Mouse (Mus musculus): Measurements from ENCODE around the gene Adam33. TPM values are rescaled to one million over a fixed set of nuclear protein-coding genes. Genes with fewer than 3 reads are reported as not detected.
A peak's percentile ranks its signal among the peaks of the same experiment; 100 is the strongest.

Adam33 gene
- polyA plus RNA-seq, 1 experiment = 23.3 TPM

GRCm38 (mm10) chr2:131046025-131046424, 17.6 kb downstream of the Adam33 start:
- Histone ChIP-seq H3K4me3 (ENCODE audit: insufficient read depth, low read length) (no peak overlapping the region), H3K27ac (ENCODE audit: insufficient read depth, low read length) (no peak overlapping the region), H3K4me1 (ENCODE audit: control insufficient read depth, insufficient read depth, low read length) (peaks cover 3% of the 10 kb centered on the region; the same call in 1 of the 2 replicates)
- TF ChIP-seq POLR2A (IDR thresholded peaks at IDR 0.05; ENCODE audit: low read depth, low read length) (no peak), CTCF (IDR thresholded peaks at IDR 0.05; ENCODE audit: borderline replicate concordance, insufficient read depth, low read length) (no peak)

DNA sequence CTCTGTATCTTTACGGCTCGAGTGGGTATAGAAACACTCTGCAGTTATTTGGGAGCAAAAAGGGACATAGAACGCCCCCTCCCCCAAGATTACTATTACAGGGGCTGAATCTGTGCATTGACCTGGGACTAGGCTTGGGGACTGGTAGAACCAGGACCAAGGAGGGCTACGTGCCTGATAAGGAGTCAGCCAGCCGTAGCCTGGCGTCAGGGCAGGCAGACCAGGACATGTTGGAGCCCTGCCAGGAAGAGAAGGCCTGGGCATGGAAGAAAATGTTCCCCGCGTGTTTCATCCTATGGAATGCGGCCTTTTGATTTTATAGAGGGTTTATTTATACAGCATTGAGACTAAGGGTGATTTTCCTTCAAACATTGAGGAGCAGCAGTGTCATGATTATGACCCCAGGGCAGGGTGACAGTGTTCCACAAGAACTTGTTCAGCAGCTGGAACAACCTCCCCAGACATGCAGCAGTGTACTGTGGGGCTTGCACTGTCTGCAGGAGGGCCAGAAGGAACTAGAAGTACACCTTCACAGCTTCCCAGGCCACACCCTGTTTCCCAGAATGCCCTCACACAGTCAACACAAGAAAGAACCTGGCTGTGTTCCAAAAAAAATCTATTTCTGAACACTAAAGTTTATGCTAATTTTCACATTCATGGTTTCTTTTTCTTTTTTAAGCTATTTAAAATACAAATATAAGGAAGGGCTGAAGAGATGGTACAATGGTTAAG, 18.5 kb downstream of the Adam33 start:
- TF ChIP-seq CTCF (IDR thresholded peaks at IDR 0.05; ENCODE audit: borderline replicate concordance, insufficient read depth, low read length) (no peak), POLR2A (IDR thresholded peaks at IDR 0.05; ENCODE audit: low read depth, low read length) (no peak)
- Histone ChIP-seq H3K4me3 (ENCODE audit: insufficient read depth, low read length) (no peak overlapping the region), H3K27ac (ENCODE audit: insufficient read depth, low read length) (no peak overlapping the region), H3K4me1 (ENCODE audit: control insufficient read depth, insufficient read depth, low read length) (peaks cover 3% of the 10 kb centered on the region; the same call in 1 of the 2 replicates)

DNA sequence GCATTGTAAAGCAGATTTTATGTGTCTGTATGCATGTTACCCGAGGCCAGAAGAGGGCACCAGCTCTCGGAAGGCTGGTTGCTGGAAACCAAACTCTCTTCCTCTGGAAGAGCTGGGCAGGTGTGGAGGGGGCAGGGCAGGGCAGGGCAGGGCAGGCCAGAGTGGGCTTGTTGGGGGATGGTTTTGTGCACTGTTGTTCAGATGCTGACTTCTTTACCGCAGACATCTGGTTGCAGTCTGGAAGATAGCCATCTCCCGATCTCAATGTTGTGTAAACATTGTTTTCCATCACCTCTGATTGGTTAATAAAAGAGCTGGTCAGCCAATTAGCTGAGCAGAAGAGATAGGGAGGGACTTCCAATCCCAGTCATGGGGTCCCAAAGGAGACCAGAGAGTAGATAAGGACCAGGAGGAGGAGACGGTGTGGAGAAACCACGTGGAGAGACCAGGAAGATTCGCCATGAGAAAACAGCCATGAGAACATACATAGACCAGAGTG, 19.2 kb downstream of the Adam33 start:
- no peak for TF ChIP-seq POLR2A (IDR thresholded peaks at IDR 0.05; ENCODE audit: low read depth, low read length)
- TF ChIP-seq CTCF (IDR thresholded peaks at IDR 0.05; ENCODE audit: borderline replicate concordance, insufficient read depth, low read length) = peak; percentile 33; the same call in 1 of the 2 replicates
- Histone ChIP-seq H3K4me3 (ENCODE audit: insufficient read depth, low read length) (no peak overlapping the region), H3K27ac (ENCODE audit: insufficient read depth, low read length) (no peak overlapping the region), H3K4me1 (ENCODE audit: control insufficient read depth, insufficient read depth, low read length) (peaks cover 3% of the 10 kb centered on the region; the same call in 1 of the 2 replicates)

DNA sequence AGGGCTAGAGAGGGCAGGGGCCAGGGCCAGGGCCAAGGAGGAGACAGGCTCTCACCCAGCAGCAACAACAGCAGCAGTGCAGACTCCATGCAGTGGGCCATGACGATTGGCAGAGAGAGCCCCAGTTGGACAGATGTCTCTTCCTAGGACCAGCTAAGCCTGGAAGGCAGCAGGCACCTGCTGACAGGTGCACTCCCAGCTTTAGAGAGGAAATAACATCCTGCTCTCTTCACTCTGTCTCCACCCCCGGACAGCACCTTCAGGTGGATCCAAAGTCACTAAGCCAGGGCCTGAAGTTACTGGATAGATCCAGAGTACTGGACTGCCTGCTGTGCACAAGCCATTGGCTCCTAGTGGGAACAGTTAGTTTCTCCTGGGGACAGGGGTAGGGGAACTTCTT, 20.6 kb downstream of the Adam33 start, which contains the start of gene Gfra4:
Gene Gfra4 (minus strand): TSS at position 101 of the 400 bp plus-strand sequence.
- Histone ChIP-seq H3K4me3 (ENCODE audit: insufficient read depth, low read length) (no peak within 1 kb of the TSS), H3K27ac (ENCODE audit: insufficient read depth, low read length) (no peak within 1 kb of the TSS), H3K4me1 (ENCODE audit: control insufficient read depth, insufficient read depth, low read length) (peaks cover 3% of the 10 kb centered on the region; the same call in 1 of the 2 replicates)
- TF ChIP-seq CTCF (IDR thresholded peaks at IDR 0.05; ENCODE audit: borderline replicate concordance, insufficient read depth, low read length) = no peak
- TF ChIP-seq POLR2A (IDR thresholded peaks at IDR 0.05; ENCODE audit: low read depth, low read length) = no peak

GRCm38 (mm10) chr2:131040854-131041825, 22.5 kb downstream of the Adam33 start:
- Histone ChIP-seq H3K27ac (ENCODE audit: insufficient read depth, low read length) (no peak overlapping the region), H3K4me1 (ENCODE audit: control insufficient read depth, insufficient read depth, low read length) (peaks cover 11% of the 10 kb centered on the region), H3K4me3 (ENCODE audit: insufficient read depth, low read length) (peak overlapping the region; percentile 10)
- no peak for TF ChIP-seq POLR2A (IDR thresholded peaks at IDR 0.05; ENCODE audit: low read depth, low read length)

DNA sequence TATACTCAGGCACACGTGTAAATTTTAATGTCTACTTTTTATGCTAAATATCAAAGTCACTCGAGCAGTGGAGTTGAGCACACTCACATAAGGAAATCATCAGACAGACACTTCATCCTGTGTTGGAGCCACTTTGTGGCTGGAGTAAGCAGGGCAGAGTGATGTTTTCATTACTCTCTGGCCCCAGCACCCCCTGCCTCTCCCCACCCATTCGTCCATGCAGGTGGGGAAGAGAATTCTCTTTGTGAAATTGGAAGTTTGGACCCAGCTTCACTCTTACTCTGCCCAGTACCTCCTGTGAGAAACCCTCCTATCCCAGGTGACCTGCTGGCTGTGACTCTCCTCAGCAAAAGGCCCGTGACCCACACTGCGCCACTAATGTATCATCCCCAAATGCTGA, 24.9 kb downstream of the Adam33 start:
- Histone ChIP-seq H3K4me3 (ENCODE audit: insufficient read depth, low read length) (no peak overlapping the region), H3K27ac (ENCODE audit: insufficient read depth, low read length) (no peak overlapping the region), H3K4me1 (ENCODE audit: control insufficient read depth, insufficient read depth, low read length) (peaks cover 9% of the 10 kb centered on the region)
- TF ChIP-seq POLR2A (IDR thresholded peaks at IDR 0.05; ENCODE audit: low read depth, low read length) = no peak
- no peak for TF ChIP-seq CTCF (IDR thresholded peaks at IDR 0.05; ENCODE audit: borderline replicate concordance, insufficient read depth, low read length)

DNA sequence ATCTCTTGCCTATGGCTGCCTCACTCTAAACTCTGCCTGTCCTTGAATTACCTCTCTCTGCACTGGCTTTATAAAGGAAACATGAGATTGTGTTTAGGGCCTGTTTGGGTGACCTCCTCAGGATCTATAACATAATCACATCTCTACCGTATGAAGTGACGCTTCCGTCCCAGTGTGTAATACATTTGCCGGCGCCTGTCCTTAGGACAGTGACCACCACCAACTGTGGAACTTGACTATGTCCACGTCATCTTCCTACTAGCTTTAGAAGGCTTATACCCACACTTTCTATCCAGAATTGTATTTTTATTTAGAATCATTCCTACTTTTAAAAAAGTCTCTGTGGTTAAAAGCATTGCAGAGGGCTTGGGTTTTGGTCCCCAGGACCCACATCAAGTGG, 25.4 kb downstream of the Adam33 start:
- TF ChIP-seq POLR2A (IDR thresholded peaks at IDR 0.05; ENCODE audit: low read depth, low read length) (no peak), CTCF (IDR thresholded peaks at IDR 0.05; ENCODE audit: borderline replicate concordance, insufficient read depth, low read length) (no peak)
- H3K4me1 ChIP-seq (ENCODE audit: control insufficient read depth, insufficient read depth, low read length) = peaks cover 9% of the 10 kb centered on the region
- H3K27ac ChIP-seq (ENCODE audit: insufficient read depth, low read length) = no peak overlapping the region
- H3K4me3 ChIP-seq (ENCODE audit: insufficient read depth, low read length) = no peak overlapping the region

GRCm38 (mm10) chr2:131037226-131037990, 26.2 kb downstream of the Adam33 start:
- no peak overlapping the region for H3K27ac ChIP-seq (ENCODE audit: insufficient read depth, low read length)
- H3K4me1 ChIP-seq (ENCODE audit: control insufficient read depth, insufficient read depth, low read length) = peaks cover 9% of the 10 kb centered on the region
- TF ChIP-seq CTCF (IDR thresholded peaks at IDR 0.05; ENCODE audit: borderline replicate concordance, insufficient read depth, low read length) = no peak
- TF ChIP-seq POLR2A (IDR thresholded peaks at IDR 0.05; ENCODE audit: low read depth, low read length) = no peak
- H3K4me3 ChIP-seq (ENCODE audit: insufficient read depth, low read length) = no peak overlapping the region

GRCm38 (mm10) chr2:131036757-131037156, 26.9 kb downstream of the Adam33 start:
- Histone ChIP-seq H3K4me3 (ENCODE audit: insufficient read depth, low read length) (no peak overlapping the region), H3K4me1 (ENCODE audit: control insufficient read depth, insufficient read depth, low read length) (peaks cover 9% of the 10 kb centered on the region), H3K27ac (ENCODE audit: insufficient read depth, low read length) (no peak overlapping the region)
- TF ChIP-seq POLR2A (IDR thresholded peaks at IDR 0.05; ENCODE audit: low read depth, low read length) = no peak
- TF ChIP-seq CTCF (IDR thresholded peaks at IDR 0.05; ENCODE audit: borderline replicate concordance, insufficient read depth, low read length) = no peak

Measured in embryonic fibroblast, embryonic 13.5 days (primary cell).